Mouse (Mus musculus) inflammation-experienced regulatory T-cells (primary cell): ENCODE data around the gene Jarid2. TPM values are rescaled to one million over a fixed set of nuclear protein-coding genes. Genes with fewer than 3 reads are reported as not detected.

Experiments used
- polyA plus RNA-seq, 2 experiments: library from polyadenylated mRNA; unstranded; fragments of 100-300 nt; shearing (Covaris generic); gene quantifications; one replicate each; pipeline ENCODE4 v1.2.1; 2017

Gene Jarid2
- polyA plus RNA-seq, result 10 to 100 TPM; 54.8 to 61.6 TPM

GRCm38 (mm10) chr13:44729424-44729971 lies at the start of gene Jarid2:
Gene Jarid2, plus strand, starts transcription at chr13:44729474.

